Mouse (Mus musculus) stomach, postnatal 0 days (tissue): ENCODE measurements at regions not wholly inside any gene's neighbourhood (a gene's known extent, or its start where the extent isn't known, plus 50 kb on each side); places are given as distances from the start of the nearest gene placed in this dataset.

Experiments
- ATAC-seq: fragments of 200-750 bp; cut with Nextera tagmentation; 2 replicates; pipeline ENCODE4 v1.8.0; 2017; ENCODE audit not compliant: low FRiP score, low TSS enrichment
- DNase-seq: peaks from one replicate; pipeline ENCODE4 v3.0.0-alpha.2; 2016; ENCODE audit warnings: low spot score
- H3K27ac ChIP-seq: fragments of 300-500 bp; sonication (generic); replicated peaks from 2 replicates; pipeline ENCODE4 v1.5.1; 2014; ENCODE audit warnings: mild to moderate bottlenecking, control low read depth
- H3K27me3 ChIP-seq: fragments of 300-500 bp; sonication (generic); 2 replicates; pipeline ENCODE4 v1.6.1; 2014; ENCODE audit warnings: low read length; ENCODE audit not compliant: control insufficient read depth, insufficient read depth
- H3K36me3 ChIP-seq: fragments of 300-500 bp; sonication (generic); 2 replicates; pipeline ENCODE4 v1.6.1; 2014; ENCODE audit warnings: low read length, mixed read lengths; ENCODE audit not compliant: control insufficient read depth, insufficient read depth
- H3K4me1 ChIP-seq: fragments of 300-500 bp; sonication (generic); replicated peaks from 2 replicates; pipeline ENCODE4 v1.6.1; 2014; ENCODE audit warnings: antibody characterized with exemption; ENCODE audit not compliant: control insufficient read depth, insufficient read depth
- H3K4me2 ChIP-seq: fragments of 300-500 bp; sonication (generic); replicated peaks from 2 replicates; pipeline ENCODE4 v1.6.1; 2014; ENCODE audit warnings: low read depth, mild to moderate bottlenecking, control low read depth, moderate library complexity
- H3K4me3 ChIP-seq: fragments of 300-500 bp; sonication (generic); 2 replicates; pipeline ENCODE4 v1.5.1; 2014; ENCODE audit warnings: low read depth, low read length, control low read depth
- H3K9ac ChIP-seq: fragments of 300-500 bp; sonication (generic); 2 replicates; pipeline ENCODE4 v1.6.1; 2014; ENCODE audit warnings: mild to moderate bottlenecking, low read length, control low read depth, mixed read lengths
- H3K9me3 ChIP-seq: fragments of 300-500 bp; sonication (generic); 2 replicates; pipeline ENCODE4 v1.6.1; 2016; ENCODE audit warnings: low read length; ENCODE audit not compliant: control insufficient read depth
- CTCF ChIP-seq: IDR thresholded peaks from 2 replicates; pipeline ENCODE4 v1.5.1; 2016; ENCODE audit warnings: antibody characterized with exemption, low read depth, mild to moderate bottlenecking, moderate library complexity
- EP300 ChIP-seq: optimal IDR thresholded peaks from 2 replicates; pipeline ENCODE3; 2016; ENCODE audit warnings: antibody characterized with exemption
- WGBS: fragments of 180-500 bp; shearing (Covaris S2); extraction: QIAGEN DNeasy Blood & Tissue Kit; methylation state at CpG from one replicate; pipeline ENCODE4 v1.1.7; 2014; 5-methylcytosine and 5-hydroxymethylcytosine counted together

GRCm38 (mm10) chr11:117589422-117589821 lies 64.7 kb upstream of the Tnrc6c start:
- Histone ChIP-seq H3K4me1 (no peaks in the 10 kb centered on the region), H3K4me2 (no peak overlapping the region), H3K36me3 (no peaks in the 10 kb centered on the region), H3K27ac (0 out of 2 replicates have a peak overlapping the region, but pooled peaks have one; percentile 26), H3K9me3 (no peaks in the 10 kb centered on the region), H3K4me3 (no peak overlapping the region), H3K9ac (no peak overlapping the region), H3K27me3 (no peaks in the 10 kb centered on the region)
- ATAC-seq (no peak), DNase-seq (no peak)
- whole genome bisulfite sequencing = 67% methylated on average over 14 of the region's 14 CpGs
- TF ChIP-seq CTCF (no peak), EP300 (no peak)

GRCm38 (mm10) chr11:117592570-117592969 lies 61.5 kb upstream of the Tnrc6c start:
- Histone ChIP-seq H3K27me3 (no peaks in the 10 kb centered on the region), H3K4me1 (no peaks in the 10 kb centered on the region), H3K4me2 (no peak overlapping the region), H3K9me3 (no peaks in the 10 kb centered on the region), H3K36me3 (no peaks in the 10 kb centered on the region), H3K27ac (no peak overlapping the region), H3K9ac (no peak overlapping the region), H3K4me3 (no peak overlapping the region)
- WGBS = 54% methylated on average over 3 of the region's 3 CpGs
- no peak for TF ChIP-seq CTCF
- no peak for TF ChIP-seq EP300
- ATAC-seq (no peak), DNase-seq (no peak)

- H3K27ac ChIP-seq = no peak overlapping the region
- peaks cover 3% of the 10 kb centered on the region; the same call in 1 of the 2 replicates for H3K4me1 ChIP-seq
- ATAC-seq (no peak), DNase-seq (no peak)
- TF ChIP-seq CTCF (peak; percentile 30; the same call in 1 of the 2 replicates), EP300 (no peak)
- no peaks in the 10 kb centered on the region for H3K36me3 ChIP-seq
- H3K9me3 ChIP-seq = no peaks in the 10 kb centered on the region
- H3K4me3 ChIP-seq = no peak overlapping the region
- no peak overlapping the region for H3K9ac ChIP-seq
- 62% methylated on average over 6 of the region's 6 CpGs for WGBS
- no peak overlapping the region for H3K4me2 ChIP-seq
- no peaks in the 10 kb centered on the region for H3K27me3 ChIP-seq
These were observed 57.9 kb upstream of the Tnrc6c start for GRCm38 (mm10) chr11:117596201-117596600.

GRCm38 (mm10) chr11:117597754-117598153 lies 56.3 kb upstream of the Tnrc6c start:
- ATAC-seq = no peak
- no peaks in the 10 kb centered on the region for H3K9me3 ChIP-seq
- 51% methylated on average over 5 of the region's 5 CpGs for WGBS
- H3K4me2 ChIP-seq = no peak overlapping the region
- no peak overlapping the region for H3K27ac ChIP-seq
- H3K36me3 ChIP-seq = no peaks in the 10 kb centered on the region
- no peak for TF ChIP-seq CTCF
- no peak for TF ChIP-seq EP300
- no peak overlapping the region for H3K4me3 ChIP-seq
- no peak overlapping the region for H3K9ac ChIP-seq
- H3K27me3 ChIP-seq = no peaks in the 10 kb centered on the region
- DNase-seq = no peak
- peaks cover 3% of the 10 kb centered on the region; the same call in 1 of the 2 replicates for H3K4me1 ChIP-seq

- H3K9ac ChIP-seq = no peak overlapping the region
- TF ChIP-seq EP300 (no peak), CTCF (no peak)
These were observed 55.9 kb upstream of the Tnrc6c start for GRCm38 (mm10) chr11:117598170-117598583.

GRCm38 (mm10) chr11:117598610-117599009 lies 55.5 kb upstream of the Tnrc6c start:
- Histone ChIP-seq H3K36me3 (no peaks in the 10 kb centered on the region), H3K4me3 (peak overlapping the region; percentile 49), H3K9ac (peak overlapping the region; percentile 64), H3K4me2 (peak overlapping the region; percentile 75), H3K4me1 (peaks cover 3% of the 10 kb centered on the region; the same call in 1 of the 2 replicates), H3K27ac (no peak overlapping the region), H3K9me3 (no peaks in the 10 kb centered on the region), H3K27me3 (no peaks in the 10 kb centered on the region)
- WGBS = 11% methylated on average over 9 of the region's 9 CpGs
- ATAC-seq (peak; percentile 21; the same call in 1 of the 2 replicates), DNase-seq (peak; percentile 38)
- TF ChIP-seq CTCF = no peak

More at GRCm38 (mm10) chr11:117598170-117598583, 55.9 kb upstream of the Tnrc6c start:
- DNase-seq (no peak), ATAC-seq (no peak)
- WGBS = 20% methylated on average over 6 of the region's 6 CpGs
- Histone ChIP-seq H3K4me1 (peaks cover 3% of the 10 kb centered on the region; the same call in 1 of the 2 replicates), H3K4me3 (no peak overlapping the region), H3K4me2 (peak overlapping the region; percentile 75; the same call in 1 of the 2 replicates), H3K27ac (no peak overlapping the region), H3K36me3 (no peaks in the 10 kb centered on the region), H3K27me3 (no peaks in the 10 kb centered on the region), H3K9me3 (no peaks in the 10 kb centered on the region)
